ENCODE assay signal across 16 mouse cellular contexts in the genomic region with DNA sequence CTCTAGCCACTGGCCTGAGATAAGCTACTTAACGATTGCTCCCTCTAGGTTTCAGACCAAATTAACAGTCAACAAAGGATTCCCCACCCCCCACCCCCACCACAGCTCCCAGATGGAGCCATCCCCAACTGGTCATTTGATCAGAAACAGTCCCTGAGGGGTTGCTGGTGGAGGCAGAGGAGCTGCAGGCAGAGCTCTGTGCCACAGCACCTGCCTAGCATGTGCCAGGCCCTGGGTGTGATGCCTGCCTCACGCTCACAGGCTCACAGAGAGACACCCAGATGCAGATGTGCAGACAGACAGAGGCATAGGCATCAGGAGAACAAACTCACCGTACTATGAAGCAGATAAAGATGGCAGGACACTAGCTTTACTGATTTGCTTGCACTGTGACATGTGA.
"Had no signal": no experiment of that assay in that cellular context is flagged by ENCODE, and none has a peak within 500 bp of the region (broad histone marks: within the 10 kb centered on the region; RNA-seq: fewer than 3 reads in every experiment).

No protein-coding gene starts in this region.

- H3K4me1 ChIP-seq: kidney, embryonic 15.5 days; liver, embryonic 13.5 days; midbrain, embryonic 15.5 days; neural tube, embryonic 12.5 days; neural tube, embryonic 15.5 days had no signal

- H3K36me3 ChIP-seq: kidney, embryonic 15.5 days; liver, embryonic 13.5 days; midbrain, embryonic 15.5 days; neural tube, embryonic 12.5 days; neural tube, embryonic 15.5 days had no signal

- H3K4me3 ChIP-seq: kidney, embryonic 15.5 days; left cerebral cortex, adult 2 months; liver, embryonic 13.5 days; midbrain, embryonic 15.5 days; neural tube, embryonic 12.5 days; neural tube, embryonic 15.5 days had no signal

- DNase-seq: kidney, adult 11 months; kidney, adult 8-10 months; kidney, postnatal 10 days; kidney, postnatal 36 days; layer of hippocampus, postnatal 36 days; liver, embryonic 13.5 days; lung, adult 2 months; lung, postnatal 14 days; lung, postnatal 4 days; thymus, adult 18-20 months; thymus, postnatal 36 days had no signal

- H3K4me2 ChIP-seq: kidney, embryonic 15.5 days; liver, embryonic 13.5 days; midbrain, embryonic 15.5 days; neural tube, embryonic 12.5 days; neural tube, embryonic 15.5 days had no signal

- H3K27ac ChIP-seq: kidney, embryonic 15.5 days; left cerebral cortex, adult 2 months; liver, embryonic 13.5 days; midbrain, embryonic 15.5 days; neural tube, embryonic 12.5 days; neural tube, embryonic 15.5 days had no signal

- ATAC-seq: midbrain, embryonic 15.5 days had no signal

- H3K9me3 ChIP-seq: kidney, embryonic 15.5 days; liver, embryonic 13.5 days; midbrain, embryonic 15.5 days; neural tube, embryonic 12.5 days; neural tube, embryonic 15.5 days had no signal

- H3K9ac ChIP-seq: kidney, embryonic 15.5 days; liver, embryonic 13.5 days; midbrain, embryonic 15.5 days; neural tube, embryonic 12.5 days; neural tube, embryonic 15.5 days had no signal

- H3K27me3 ChIP-seq: kidney, embryonic 15.5 days; liver, embryonic 13.5 days; midbrain, embryonic 15.5 days; neural tube, embryonic 12.5 days; neural tube, embryonic 15.5 days had no signal
